In the genomic region with DNA sequence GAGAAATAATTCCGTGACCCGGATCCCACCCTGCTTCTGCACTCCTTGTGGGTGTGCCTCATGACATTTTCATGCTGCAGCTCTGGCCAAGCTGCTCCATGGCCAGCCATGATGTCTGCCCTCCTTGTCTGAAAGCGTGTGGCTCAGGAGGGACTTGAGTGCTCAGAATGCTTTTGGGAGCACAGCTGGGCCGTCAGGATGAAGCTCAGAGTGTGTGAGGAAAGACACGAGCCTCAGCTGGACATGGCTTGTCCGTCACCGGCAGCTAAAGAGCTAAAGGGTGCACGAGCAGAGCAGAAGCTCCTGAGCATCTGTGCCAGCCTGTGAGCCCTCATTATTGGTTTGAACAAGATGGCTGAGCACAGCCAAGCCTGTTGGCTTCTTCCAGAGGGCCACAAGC, we compare ENCODE assay signal across 21 mouse cellular contexts. TPM values are rescaled to one million over a fixed set of nuclear protein-coding genes. Genes with fewer than 3 reads are reported as not detected.
A peak's percentile ranks its signal among the peaks of the same experiment; 100 is the strongest.
DNase-seq lines count a peak whose midpoint lies in the region; ATAC-seq and TF ChIP-seq lines count a peak whose summit lies in the region.
"Had no signal": no experiment of that assay in that cellular context is flagged by ENCODE, and none has a peak within 500 bp of the region (broad histone marks: within the 10 kb centered on the region; RNA-seq: fewer than 3 reads in every experiment).

No protein-coding gene starts in this region.

- no peak overlapping the region for H3K27ac ChIP-seq in embryonic facial prominence, embryonic 14.5 days (replicated peaks; ENCODE audit: low read depth, low read length)
- H3K27ac ChIP-seq in embryonic facial prominence, embryonic 10.5 days (replicated peaks) = no peak overlapping the region
- peak overlapping the region; percentile 68 for H3K27ac ChIP-seq in heart, embryonic 13.5 days (replicated peaks)
- H3K27ac ChIP-seq in heart, postnatal 0 days (ENCODE audit: low read depth) = peak overlapping the region; percentile 81; the same call in 1 of the 2 replicates
- H3K27ac ChIP-seq in lung, embryonic 16.5 days (ENCODE audit: low read length) = peak overlapping the region; percentile 70
- H3K27ac ChIP-seq: forebrain, embryonic 15.5 days; hindbrain, embryonic 15.5 days had no signal

- ATAC-seq in embryonic facial prominence, embryonic 14.5 days (ENCODE audit: low read depth) = peak; percentile 70; the same call in 1 of the 2 replicates
- ATAC-seq in heart, embryonic 13.5 days (ENCODE audit: extremely low read depth, insufficient number of reproducible peaks, low FRiP score, low TSS enrichment) = no peak
- no peak for ATAC-seq in heart, postnatal 0 days (ENCODE audit: insufficient read depth, low read depth)
- no peak; the same call in 1 of the 2 replicates for ATAC-seq in lung, embryonic 16.5 days (ENCODE audit: low read depth)
- ATAC-seq: CD4-positive, CD25-positive, alpha-beta regulatory T cell, adult 4 months; forebrain, embryonic 15.5 days had no signal

- no peaks in the 10 kb centered on the region for H3K4me1 ChIP-seq in embryonic facial prominence, embryonic 14.5 days (ENCODE audit: control insufficient read depth, insufficient read depth, low read length)
- peaks cover 4% of the 10 kb centered on the region; the same call in 1 of the 2 replicates for H3K4me1 ChIP-seq in embryonic facial prominence, embryonic 10.5 days
- H3K4me1 ChIP-seq in heart, embryonic 13.5 days = peaks cover 51% of the 10 kb centered on the region
- H3K4me1 ChIP-seq in heart, postnatal 0 days (ENCODE audit: control insufficient read depth, insufficient read depth) = peaks cover 34% of the 10 kb centered on the region
- peaks cover 3% of the 10 kb centered on the region for H3K4me1 ChIP-seq in lung, embryonic 16.5 days (replicated peaks; ENCODE audit: control insufficient read depth, insufficient read depth, low read length)
- H3K4me1 ChIP-seq: forebrain, embryonic 15.5 days; hindbrain, embryonic 15.5 days had no signal

- H3K27me3 ChIP-seq in embryonic facial prominence, embryonic 14.5 days (replicated peaks; ENCODE audit: control insufficient read depth, insufficient read depth, low read length) = no peaks in the 10 kb centered on the region
- no peaks in the 10 kb centered on the region for H3K27me3 ChIP-seq in embryonic facial prominence, embryonic 10.5 days (replicated peaks; ENCODE audit: low read depth, poor library complexity, severe bottlenecking)
- no peaks in the 10 kb centered on the region for H3K27me3 ChIP-seq in heart, embryonic 13.5 days (replicated peaks)
- no peaks in the 10 kb centered on the region for H3K27me3 ChIP-seq in heart, postnatal 0 days (ENCODE audit: control insufficient read depth, insufficient read depth, low read length)
- H3K27me3 ChIP-seq in lung, embryonic 16.5 days (ENCODE audit: control insufficient read depth, insufficient read depth, low read depth, low read length) = no peaks in the 10 kb centered on the region
- H3K27me3 ChIP-seq: forebrain, embryonic 15.5 days; hindbrain, embryonic 15.5 days had no signal

- H3K9ac ChIP-seq in embryonic facial prominence, embryonic 14.5 days (ENCODE audit: low read depth, low read length) = no peak overlapping the region
- H3K9ac ChIP-seq in heart, embryonic 13.5 days = no peak overlapping the region
- H3K9ac ChIP-seq in heart, postnatal 0 days (replicated peaks; ENCODE audit: low read depth, low read length) = no peak overlapping the region
- H3K9ac ChIP-seq in lung, embryonic 16.5 days (ENCODE audit: low read length) = no peak overlapping the region
- H3K9ac ChIP-seq: forebrain, embryonic 15.5 days; hindbrain, embryonic 15.5 days had no signal

- no peaks in the 10 kb centered on the region for H3K9me3 ChIP-seq in embryonic facial prominence, embryonic 14.5 days (ENCODE audit: control insufficient read depth, low read length)
- H3K9me3 ChIP-seq in embryonic facial prominence, embryonic 10.5 days = no peaks in the 10 kb centered on the region
- H3K9me3 ChIP-seq in heart, embryonic 13.5 days = 0 out of 2 replicates have a peak, but pooled peaks cover 2% of the 10 kb centered on the region
- no peaks in the 10 kb centered on the region for H3K9me3 ChIP-seq in heart, postnatal 0 days (replicated peaks; ENCODE audit: control insufficient read depth, low read length)
- H3K9me3 ChIP-seq in lung, embryonic 16.5 days (ENCODE audit: control insufficient read depth, low read length) = no peaks in the 10 kb centered on the region
- H3K9me3 ChIP-seq: forebrain, embryonic 15.5 days; G1E; hindbrain, embryonic 15.5 days had no signal

- no peak overlapping the region for H3K4me2 ChIP-seq in embryonic facial prominence, embryonic 14.5 days (ENCODE audit: low read depth, low read length)
- H3K4me2 ChIP-seq in heart, embryonic 13.5 days = no peak overlapping the region
- H3K4me2 ChIP-seq in heart, postnatal 0 days (ENCODE audit: low read depth, low read length) = no peak overlapping the region
- H3K4me2 ChIP-seq in lung, embryonic 16.5 days (ENCODE audit: low read depth, low read length) = no peak overlapping the region
- H3K4me2 ChIP-seq: forebrain, embryonic 15.5 days; hindbrain, embryonic 15.5 days had no signal

- H3K36me3 ChIP-seq in embryonic facial prominence, embryonic 14.5 days (ENCODE audit: control insufficient read depth, insufficient read depth, low read length) = no peaks in the 10 kb centered on the region
- H3K36me3 ChIP-seq in embryonic facial prominence, embryonic 10.5 days (replicated peaks) = no peaks in the 10 kb centered on the region
- H3K36me3 ChIP-seq in heart, embryonic 13.5 days = no peaks in the 10 kb centered on the region
- no peaks in the 10 kb centered on the region for H3K36me3 ChIP-seq in heart, postnatal 0 days (replicated peaks; ENCODE audit: control insufficient read depth, insufficient read depth, low read length)
- no peaks in the 10 kb centered on the region for H3K36me3 ChIP-seq in lung, embryonic 16.5 days (ENCODE audit: control insufficient read depth, insufficient read depth, low read length)
- H3K36me3 ChIP-seq: forebrain, embryonic 15.5 days; hindbrain, embryonic 15.5 days had no signal

- TF ChIP-seq EP300 in heart, postnatal 0 days (IDR thresholded peaks at IDR 0.05; ENCODE audit: low read depth) = no peak

- no peak overlapping the region for H3K4me3 ChIP-seq in embryonic facial prominence, embryonic 14.5 days (ENCODE audit: low read depth, low read length)
- H3K4me3 ChIP-seq in embryonic facial prominence, embryonic 10.5 days = no peak overlapping the region
- H3K4me3 ChIP-seq in heart, embryonic 13.5 days = no peak overlapping the region
- no peak overlapping the region for H3K4me3 ChIP-seq in heart, postnatal 0 days (ENCODE audit: low read depth, low read length)
- H3K4me3 ChIP-seq in lung, embryonic 16.5 days (ENCODE audit: low read length) = no peak overlapping the region
- H3K4me3 ChIP-seq: forebrain, embryonic 15.5 days; hindbrain, embryonic 15.5 days had no signal

- TF ChIP-seq CTCF in heart, postnatal 0 days (IDR thresholded peaks at IDR 0.05; ENCODE audit: low read depth) = no peak

- WGBS in embryonic facial prominence, embryonic 14.5 days = 65% methylated on average over 8 of the region's 8 CpGs
- WGBS in embryonic facial prominence, embryonic 10.5 days = 79% methylated on average over 8 of the region's 8 CpGs
- WGBS in heart, embryonic 13.5 days = 53% methylated on average over 8 of the region's 8 CpGs
- WGBS in heart, postnatal 0 days = 46% methylated on average over 8 of the region's 8 CpGs
- WGBS in lung, embryonic 16.5 days = 48% methylated on average over 8 of the region's 8 CpGs

- peak; percentile 41 for DNase-seq in embryonic facial prominence, embryonic 14.5 days (ENCODE audit: low spot score)
- DNase-seq in embryonic facial prominence, embryonic 10.5 days (ENCODE audit: low spot score) = no peak
- no peak for DNase-seq in heart, adult 9 months (ENCODE audit: low spot score in 2 of 2)
- no peak for DNase-seq in heart, postnatal 0 days (ENCODE audit: low spot score)
- no peak for DNase-seq in heart, adult 11 months
- no peak for DNase-seq in lung, postnatal 25 days (ENCODE audit: low spot score)
- DNase-seq: adrenal gland, adult 8-10 months; adrenal gland, postnatal 36 days; B cell, adult 2 months; cerebellum, adult 2 months; gastrocnemius, postnatal 36 days; kidney, adult 11 months had no signal

RNA-seq across cellular contexts. Expression of gene Nkx2-5, which starts 28.7 kb away (rescaled TPM):
- polyA plus RNA-seq in embryonic facial prominence, embryonic 14.5 days (2014; fragmentation: Nextera tagmentation; extraction: Ambion mirVana) = 7.4 and 7.9 TPM in 2 replicates
- 0.48 and 0.75 TPM in 2 replicates for polyA plus RNA-seq in embryonic facial prominence, embryonic 10.5 days (2016; fragmentation: Nextera tagmentation; extraction: Ambion mirVana)
- polyA plus RNA-seq in heart, embryonic 13.5 days (2015; fragmentation: Nextera tagmentation; extraction: Ambion mirVana) = 136 and 142 TPM in 2 replicates
- total RNA-seq in heart, postnatal 0 days (2014; rRNA removed; ENCODE audit: low replicate concordance) = 284 and 346 TPM in 2 replicates
- polyA plus RNA-seq in heart, postnatal 0 days (2015; fragmentation: Nextera tagmentation; extraction: Ambion mirVana) = 139 and 155 TPM in 2 replicates
- polyA plus RNA-seq in lung, embryonic 16.5 days (2015; fragmentation: Nextera tagmentation; extraction: Ambion mirVana) = 1.6 and 2.9 TPM in 2 replicates
- total RNA-seq: adrenal gland, adult 8-10 months; adrenal gland, postnatal 36 days; G1E; gastrocnemius, adult 8-10 months; gastrocnemius, postnatal 36 days had no signal
- polyA plus RNA-seq: CD4-positive, CD25-positive, alpha-beta regulatory T cell, adult 4 months; cerebellum, adult 2 months; forebrain, embryonic 11.5 days; forebrain, embryonic 15.5 days; G1E; hindbrain, embryonic 11.5 days had no signal

RNA-seq across cellular contexts. Expression of gene Kifc5b, which starts 43.4 kb away (rescaled TPM):
- polyA plus RNA-seq in embryonic facial prominence, embryonic 14.5 days (2014; fragmentation: Nextera tagmentation; extraction: Ambion mirVana) = 3.0 and 4.7 TPM in 2 replicates
- polyA plus RNA-seq in embryonic facial prominence, embryonic 10.5 days (2016; fragmentation: Nextera tagmentation; extraction: Ambion mirVana) = 11.6 and 12.1 TPM in 2 replicates
- polyA plus RNA-seq in heart, embryonic 13.5 days (2015; fragmentation: Nextera tagmentation; extraction: Ambion mirVana) = 6.3 and 7.0 TPM in 2 replicates
- 4.5 and 4.8 TPM in 2 replicates for total RNA-seq in heart, postnatal 0 days (2014; rRNA removed; ENCODE audit: low replicate concordance)
- 0.93 and 1.5 TPM in 2 replicates for polyA plus RNA-seq in heart, postnatal 0 days (2015; fragmentation: Nextera tagmentation; extraction: Ambion mirVana)
- 9.0 and 12.9 TPM in 2 replicates for polyA plus RNA-seq in lung, embryonic 16.5 days (2015; fragmentation: Nextera tagmentation; extraction: Ambion mirVana)

RNA-seq across cellular contexts. Expression of gene Phf1, which starts 59.4 kb away (rescaled TPM):
- 10.0 and 12.0 TPM in 2 replicates for polyA plus RNA-seq in embryonic facial prominence, embryonic 14.5 days (2014; fragmentation: Nextera tagmentation; extraction: Ambion mirVana)
- 3.8 and 4.7 TPM in 2 replicates for polyA plus RNA-seq in embryonic facial prominence, embryonic 10.5 days (2016; fragmentation: Nextera tagmentation; extraction: Ambion mirVana)
- polyA plus RNA-seq in heart, embryonic 13.5 days (2015; fragmentation: Nextera tagmentation; extraction: Ambion mirVana) = 8.4 and 9.2 TPM in 2 replicates
- 13.7 and 16.3 TPM in 2 replicates for total RNA-seq in heart, postnatal 0 days (2014; rRNA removed; ENCODE audit: low replicate concordance)
- polyA plus RNA-seq in heart, postnatal 0 days (2015; fragmentation: Nextera tagmentation; extraction: Ambion mirVana) = 6.3 and 7.2 TPM in 2 replicates
- polyA plus RNA-seq in lung, embryonic 16.5 days (2015; fragmentation: Nextera tagmentation; extraction: Ambion mirVana) = 9.7 and 10.0 TPM in 2 replicates

Comparison
In these comparisons a context has a peak if more than half of its experiments do, and no peak if none do; other contexts are left out.
1. H3K27ac ChIP-seq: peak in heart, embryonic 13.5 days (single experiment), heart, postnatal 0 days (single experiment) and lung, embryonic 16.5 days (single experiment); none in embryonic facial prominence, embryonic 14.5 days (single experiment) and embryonic facial prominence, embryonic 10.5 days (single experiment).
2. RNA of gene Nkx2-5, which starts 28.7 kb away (polyA plus RNA-seq): 139 to 155 TPM in heart, postnatal 0 days and 136 to 142 TPM in heart, embryonic 13.5 days; 7.4 to 7.9 TPM in embryonic facial prominence, embryonic 14.5 days, 1.6 to 2.9 TPM in lung, embryonic 16.5 days and 0.48 to 0.75 TPM in embryonic facial prominence, embryonic 10.5 days; every median in the first group is over 10 times any median in the second.